Mouse (Mus musculus): ENCODE data around the gene Ap3d1. TPM values are rescaled to one million over a fixed set of nuclear protein-coding genes. Genes with fewer than 3 reads are reported as not detected.

The Ap3d1 gene
- polyA plus RNA-seq, 1 experiment, result 129 TPM

DNA sequence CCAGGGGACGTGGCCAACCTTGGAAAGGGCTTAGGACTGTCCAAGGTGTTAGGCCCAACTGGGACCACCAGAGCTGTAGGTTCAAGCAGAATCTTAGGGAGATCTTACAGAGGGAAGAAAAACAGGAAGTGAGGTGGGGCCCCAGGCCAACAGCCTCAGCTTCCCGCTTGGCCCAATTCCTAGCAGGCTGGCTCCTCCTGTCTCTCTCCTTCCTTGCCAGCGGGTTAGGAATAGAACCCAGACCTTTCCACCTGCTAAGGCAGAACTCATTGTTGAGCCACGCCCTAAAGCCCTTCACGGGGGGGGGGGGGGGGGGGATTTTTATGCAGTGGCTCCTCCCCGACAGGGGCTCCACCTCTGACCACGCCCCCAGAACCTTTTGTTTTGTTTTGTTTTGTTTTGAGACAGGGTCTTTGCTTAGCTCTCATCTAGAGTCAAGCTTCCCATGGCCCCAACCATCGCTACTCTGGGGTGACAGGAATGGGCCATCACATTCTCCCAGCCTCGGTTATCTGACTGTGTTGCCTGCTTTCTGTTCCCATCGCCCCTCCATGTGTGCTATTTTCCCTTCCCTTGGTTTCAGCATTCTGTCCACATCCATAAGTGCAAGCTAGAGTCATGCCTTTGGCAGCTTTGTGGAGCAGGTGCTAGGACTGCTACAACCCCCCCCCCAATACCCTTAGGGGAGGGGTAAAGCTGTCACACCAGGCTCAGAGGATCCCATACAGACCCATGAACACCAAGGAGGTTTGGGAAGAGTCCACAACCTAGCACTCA, 63.3 kb downstream of the Ap3d1 start:
- H3K4me3 ChIP-seq (ENCODE audit: insufficient read depth, low read length), result peak overlapping the region; percentile 32
- peaks cover 33% of the 10 kb centered on the region for H3K4me1 ChIP-seq (ENCODE audit: control insufficient read depth, insufficient read depth, low read length)
- TF ChIP-seq CTCF (IDR thresholded peaks at IDR 0.05; ENCODE audit: low read depth, low read length) (no peak), POLR2A (IDR thresholded peaks at IDR 0.05; ENCODE audit: borderline replicate concordance, low read depth, low read length) (no peak)
- H3K27ac ChIP-seq (ENCODE audit: insufficient read depth, low read depth, low read length), result peak overlapping the region; percentile 99

GRCm38 (mm10) chr10:80677942-80678436, 64.1 kb downstream of the Ap3d1 start, which contains the start of gene Mknk2:
TSS of gene Mknk2 (minus strand) at chr10:80678112.
- TF ChIP-seq CTCF (IDR thresholded peaks at IDR 0.05; ENCODE audit: low read depth, low read length) (no peak), POLR2A (IDR thresholded peaks at IDR 0.05; ENCODE audit: borderline replicate concordance, low read depth, low read length) (no peak)
- Histone ChIP-seq H3K4me3 (ENCODE audit: insufficient read depth, low read length) (peak within 1 kb of the TSS; percentile 76), H3K4me1 (ENCODE audit: control insufficient read depth, insufficient read depth, low read length) (peaks cover 41% of the 10 kb centered on the region), H3K27ac (ENCODE audit: insufficient read depth, low read depth, low read length) (peak within 1 kb of the TSS; percentile 99)

DNA sequence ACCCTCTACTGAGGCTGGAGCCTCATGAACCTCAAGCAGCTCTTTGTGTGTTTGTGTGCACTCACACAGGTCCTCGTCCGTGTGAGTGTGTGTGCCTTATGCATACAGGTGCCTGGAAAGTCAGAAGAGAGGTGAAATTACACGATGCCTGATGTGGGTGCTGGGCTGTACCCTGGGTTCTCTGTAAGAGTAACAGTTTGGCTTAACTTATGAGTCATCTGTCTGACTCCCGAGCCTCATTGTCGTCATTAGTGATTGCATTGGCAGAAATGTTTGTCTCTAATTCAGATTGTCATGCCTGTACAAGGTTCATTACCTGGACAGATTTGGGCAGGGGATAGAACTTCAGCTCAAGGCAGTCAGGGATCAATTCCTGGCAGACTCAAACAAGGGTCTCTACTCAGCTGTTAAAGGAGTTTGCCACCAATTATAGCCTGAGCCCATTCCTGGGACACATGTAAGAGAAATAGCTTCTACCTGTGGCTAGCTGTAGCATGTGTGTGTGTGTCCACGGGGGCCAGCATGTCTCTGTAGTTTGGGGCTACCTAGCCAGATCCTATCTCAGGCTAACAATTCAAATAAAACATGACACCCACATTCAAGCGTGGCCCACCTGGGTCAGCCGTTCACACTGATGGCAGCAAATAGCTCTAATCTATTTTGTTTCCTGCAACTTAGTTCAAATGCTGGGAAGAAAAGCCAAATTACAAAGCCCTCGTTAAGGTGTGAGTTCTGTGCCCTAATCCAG, 64.8 kb downstream of the Ap3d1 start:
- H3K27ac ChIP-seq (ENCODE audit: insufficient read depth, low read depth, low read length), result peak overlapping the region; percentile 99
- peak; percentile 56; the same call in 1 of the 2 replicates for TF ChIP-seq POLR2A (IDR thresholded peaks at IDR 0.05; ENCODE audit: borderline replicate concordance, low read depth, low read length)
- TF ChIP-seq CTCF (IDR thresholded peaks at IDR 0.05; ENCODE audit: low read depth, low read length), result no peak; the same call in 1 of the 2 replicates
- peak overlapping the region; percentile 76 for H3K4me3 ChIP-seq (ENCODE audit: insufficient read depth, low read length)
- peaks cover 48% of the 10 kb centered on the region for H3K4me1 ChIP-seq (ENCODE audit: control insufficient read depth, insufficient read depth, low read length)

DNA sequence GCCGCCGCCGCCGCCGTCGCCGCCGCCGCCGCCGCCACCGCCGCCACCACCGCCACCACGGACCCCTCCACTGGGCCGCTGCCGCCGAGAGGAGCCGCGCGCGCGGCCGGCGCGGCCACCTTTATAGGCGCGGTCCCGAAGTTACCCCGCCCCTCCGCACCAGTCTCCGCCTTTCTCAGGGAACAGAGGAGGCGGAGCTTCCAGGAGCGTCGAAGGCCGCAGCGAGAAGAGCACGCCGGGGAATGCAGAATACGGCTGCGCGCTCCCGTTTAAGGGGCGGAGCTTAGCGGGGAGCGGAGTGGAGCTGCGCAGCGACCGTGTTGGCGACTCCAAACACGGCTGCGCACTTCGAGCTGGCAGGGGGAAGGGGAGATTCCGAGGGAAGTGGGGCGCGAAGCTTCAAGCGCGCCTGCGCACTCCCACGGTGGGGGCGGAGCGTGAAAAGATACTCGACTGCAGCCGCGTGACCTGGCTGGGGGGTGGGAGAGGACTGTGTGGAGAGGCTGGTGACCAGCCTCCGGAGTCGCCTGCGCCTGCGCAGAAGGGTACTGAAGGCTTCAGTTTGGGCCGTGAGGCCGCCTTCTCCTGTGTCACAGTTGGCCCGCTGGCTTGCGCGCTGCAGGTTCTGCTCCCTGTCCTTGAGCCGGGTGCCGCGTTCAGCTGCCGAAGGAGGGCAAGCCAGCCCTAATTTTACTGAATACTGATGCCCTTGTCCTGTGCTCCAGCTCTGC, 65.7 kb downstream of the Ap3d1 start:
- peak overlapping the region; percentile 76 for H3K4me3 ChIP-seq (ENCODE audit: insufficient read depth, low read length)
- H3K4me1 ChIP-seq (ENCODE audit: control insufficient read depth, insufficient read depth, low read length), result peaks cover 49% of the 10 kb centered on the region
- H3K27ac ChIP-seq (ENCODE audit: insufficient read depth, low read depth, low read length), result peak overlapping the region; percentile 99
- no peak for TF ChIP-seq CTCF (IDR thresholded peaks at IDR 0.05; ENCODE audit: low read depth, low read length)
- peak; percentile 80; the same call in 1 of the 2 replicates for TF ChIP-seq POLR2A (IDR thresholded peaks at IDR 0.05; ENCODE audit: borderline replicate concordance, low read depth, low read length)

DNA sequence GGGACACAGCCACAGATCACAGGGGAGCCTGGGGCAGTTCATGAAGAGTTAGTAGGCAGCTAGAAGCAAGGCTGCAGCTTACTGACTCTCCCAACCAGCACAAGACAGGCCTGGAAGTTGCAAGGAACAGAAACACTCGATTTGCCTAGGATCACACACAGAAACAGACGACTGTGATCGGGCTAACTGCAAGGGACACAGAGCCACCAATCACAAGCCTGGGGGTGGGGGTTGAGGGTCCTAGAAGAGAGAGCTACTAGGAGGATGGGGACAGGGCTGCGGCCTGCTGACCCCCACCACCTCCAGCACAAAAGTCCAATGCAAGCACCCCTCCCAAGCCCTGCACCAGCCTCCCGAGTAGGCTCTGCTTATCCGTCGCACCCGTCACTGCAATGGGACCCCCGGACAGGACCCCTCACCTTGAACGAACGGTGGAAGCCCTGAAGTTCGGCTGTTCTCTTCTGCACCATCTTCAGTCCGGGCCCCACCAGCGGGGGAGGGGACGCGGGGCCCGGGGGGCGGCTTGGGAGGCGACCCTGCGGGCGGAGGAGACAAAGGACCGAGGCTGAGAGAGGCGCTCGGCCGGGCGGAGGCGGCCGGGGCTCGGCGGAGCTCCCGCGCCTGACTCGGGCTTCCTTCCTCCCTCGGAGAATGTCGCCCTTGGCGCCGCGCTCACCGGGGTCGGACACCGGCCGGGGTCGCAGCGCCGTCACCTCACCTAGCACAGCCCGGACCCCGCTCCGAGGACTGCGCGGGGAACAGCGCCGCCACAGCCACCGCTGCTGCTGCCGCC, 66.5 kb downstream of the Ap3d1 start:
- peak overlapping the region; percentile 48 for H3K27ac ChIP-seq (ENCODE audit: insufficient read depth, low read depth, low read length)
- TF ChIP-seq CTCF (IDR thresholded peaks at IDR 0.05; ENCODE audit: low read depth, low read length) (no peak), POLR2A (IDR thresholded peaks at IDR 0.05; ENCODE audit: borderline replicate concordance, low read depth, low read length) (no peak)
- H3K4me3 ChIP-seq (ENCODE audit: insufficient read depth, low read length), result peak overlapping the region; percentile 71
- H3K4me1 ChIP-seq (ENCODE audit: control insufficient read depth, insufficient read depth, low read length), result peaks cover 44% of the 10 kb centered on the region

GRCm38 (mm10) chr10:80674851-80675404, 67.1 kb downstream of the Ap3d1 start:
- Histone ChIP-seq H3K27ac (ENCODE audit: insufficient read depth, low read depth, low read length) (peak overlapping the region; percentile 48), H3K4me3 (ENCODE audit: insufficient read depth, low read length) (peak overlapping the region; percentile 71), H3K4me1 (ENCODE audit: control insufficient read depth, insufficient read depth, low read length) (peaks cover 38% of the 10 kb centered on the region)
- TF ChIP-seq CTCF (IDR thresholded peaks at IDR 0.05; ENCODE audit: low read depth, low read length) (no peak), POLR2A (IDR thresholded peaks at IDR 0.05; ENCODE audit: borderline replicate concordance, low read depth, low read length) (no peak)

DNA sequence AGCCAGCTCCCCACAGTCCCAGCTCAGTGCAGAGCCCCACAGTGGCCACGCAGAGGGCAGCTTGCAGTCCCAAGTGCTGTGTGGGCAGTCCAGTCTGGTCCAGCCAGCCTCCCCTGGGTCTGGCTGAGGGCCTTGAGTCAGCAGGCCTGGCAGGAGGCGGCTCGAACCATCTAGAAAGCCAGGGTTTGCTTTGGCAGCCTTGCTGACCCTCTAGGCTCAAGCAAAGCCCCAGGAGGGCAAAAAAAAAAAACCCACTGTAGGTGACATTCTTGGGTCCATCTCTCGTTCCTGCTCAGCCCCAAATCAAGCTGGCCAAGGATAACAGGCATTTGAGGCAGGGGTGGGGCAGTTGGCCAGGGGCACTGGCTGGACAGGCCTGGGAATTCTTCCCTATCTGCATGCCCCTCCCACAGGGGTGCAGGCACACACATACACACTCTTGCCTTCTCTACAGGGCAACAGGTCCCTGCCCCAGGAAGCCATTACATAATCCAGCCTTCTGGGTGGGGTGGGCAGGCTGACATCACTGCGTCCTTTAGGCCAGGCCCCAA, 67.8 kb downstream of the Ap3d1 start:
- Histone ChIP-seq H3K4me1 (ENCODE audit: control insufficient read depth, insufficient read depth, low read length) (peaks cover 31% of the 10 kb centered on the region), H3K27ac (ENCODE audit: insufficient read depth, low read depth, low read length) (0 out of 2 replicates have a peak overlapping the region, but pooled peaks have one; percentile 8), H3K4me3 (ENCODE audit: insufficient read depth, low read length) (peak overlapping the region; percentile 71)
- TF ChIP-seq CTCF (IDR thresholded peaks at IDR 0.05; ENCODE audit: low read depth, low read length) (no peak), POLR2A (IDR thresholded peaks at IDR 0.05; ENCODE audit: borderline replicate concordance, low read depth, low read length) (no peak)

DNA sequence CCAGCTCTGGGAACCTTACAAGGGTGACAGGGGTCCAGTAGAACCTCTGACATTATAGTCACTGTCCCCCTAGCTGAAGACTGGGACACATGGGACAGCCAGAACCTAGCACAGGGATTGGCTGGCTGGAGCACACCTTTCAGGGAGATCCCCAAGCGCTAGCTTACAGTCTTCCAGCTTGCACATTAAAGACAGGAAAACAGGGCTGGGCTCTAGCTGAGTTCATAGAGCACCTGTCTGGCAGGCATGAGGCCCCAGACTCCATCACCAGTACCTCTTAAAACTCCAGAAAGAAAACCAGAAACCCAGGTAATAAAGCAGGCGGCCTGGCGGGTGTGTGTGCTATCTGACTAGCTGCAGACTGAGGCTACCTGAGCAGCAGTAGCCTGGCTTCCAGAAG, 68.4 kb downstream of the Ap3d1 start:
- Histone ChIP-seq H3K27ac (ENCODE audit: insufficient read depth, low read depth, low read length) (no peak overlapping the region), H3K4me3 (ENCODE audit: insufficient read depth, low read length) (peak overlapping the region; percentile 71), H3K4me1 (ENCODE audit: control insufficient read depth, insufficient read depth, low read length) (peaks cover 26% of the 10 kb centered on the region)
- TF ChIP-seq CTCF (IDR thresholded peaks at IDR 0.05; ENCODE audit: low read depth, low read length), result no peak
- TF ChIP-seq POLR2A (IDR thresholded peaks at IDR 0.05; ENCODE audit: borderline replicate concordance, low read depth, low read length), result no peak

Measured in bone marrow macrophage, adult 2 months (primary cell).